Comparison of ENCODE assay signal across 8 mouse cellular contexts in the genomic region with DNA sequence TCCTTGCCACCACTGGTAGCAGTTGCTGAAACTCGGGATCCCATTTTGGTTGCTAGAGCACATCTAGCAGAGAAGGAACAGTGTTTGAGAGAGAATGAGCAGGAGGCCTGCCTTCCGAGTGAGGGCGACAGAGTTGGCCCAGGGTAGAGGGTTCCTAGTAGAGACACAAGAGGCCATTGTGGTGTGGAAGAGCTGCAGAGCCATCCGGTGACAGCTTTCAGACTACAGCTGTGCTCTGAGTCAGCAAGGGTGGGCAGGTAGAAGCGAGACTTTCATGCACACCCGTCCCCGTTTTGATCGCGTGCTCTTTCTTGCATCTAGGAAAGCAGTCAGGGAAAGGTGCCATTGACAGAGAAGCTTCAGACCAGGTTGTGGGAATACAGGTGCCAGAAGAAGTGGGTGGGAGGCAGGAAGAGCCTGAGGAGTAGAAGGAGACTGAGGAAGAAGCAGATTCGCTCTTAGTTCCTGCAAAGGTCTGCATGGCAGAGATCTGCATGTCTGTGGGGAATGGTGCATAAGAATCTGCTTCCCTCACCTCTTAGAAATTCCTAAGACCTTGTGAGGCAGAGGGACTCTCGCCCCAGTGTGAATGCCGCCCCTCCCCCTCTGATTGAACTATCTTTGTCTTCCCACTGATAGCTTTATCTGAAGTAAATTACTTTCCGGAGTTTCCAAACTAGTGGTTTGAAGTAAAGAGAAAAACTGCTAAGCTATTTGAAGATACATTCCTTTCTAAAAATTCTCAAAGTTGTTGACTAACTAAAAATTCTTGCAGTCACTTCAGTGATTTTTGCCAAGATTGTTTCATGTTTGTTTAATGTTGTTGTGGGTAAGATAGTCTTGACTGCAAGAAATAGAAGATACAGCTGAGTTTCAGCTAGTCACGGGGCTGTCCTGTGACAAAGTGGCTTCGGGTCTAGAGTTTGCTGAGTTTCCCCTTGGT. TPM values are rescaled to one million over a fixed set of nuclear protein-coding genes. Genes with fewer than 3 reads are reported as not detected.
DNase-seq lines count a peak whose midpoint lies in the region; ATAC-seq and TF ChIP-seq lines count a peak whose summit lies in the region.

No protein-coding gene starts in this region.

- no peak for TF ChIP-seq POLR2A in cerebellum, adult 2 months (IDR thresholded peaks at IDR 0.05; ENCODE audit: borderline replicate concordance, insufficient read depth, low read length)

- 35% methylated on average over 15 of the region's 15 CpGs for WGBS in cerebellum, adult 2 months
- WGBS in midbrain, embryonic 13.5 days = 30% methylated on average over 15 of the region's 15 CpGs
- WGBS in midbrain, embryonic 10.5 days = 31% methylated on average over 15 of the region's 15 CpGs
- 30% methylated on average over 15 of the region's 15 CpGs for WGBS in hindbrain, embryonic 13.5 days

- H3K36me3 ChIP-seq in midbrain, embryonic 13.5 days = peaks cover 14% of the 10 kb centered on the region
- H3K36me3 ChIP-seq in midbrain, embryonic 10.5 days = peaks cover 24% of the 10 kb centered on the region
- H3K36me3 ChIP-seq in hindbrain, embryonic 13.5 days = peaks cover 16% of the 10 kb centered on the region

- H3K27me3 ChIP-seq in cerebellum, adult 2 months (ENCODE audit: control insufficient read depth, insufficient read depth, low read length) = no peaks in the 10 kb centered on the region
- no peaks in the 10 kb centered on the region for H3K27me3 ChIP-seq in midbrain, embryonic 13.5 days
- H3K27me3 ChIP-seq in midbrain, embryonic 10.5 days (ENCODE audit: low read depth, poor library complexity, severe bottlenecking) = no peaks in the 10 kb centered on the region
- no peaks in the 10 kb centered on the region for H3K27me3 ChIP-seq in hindbrain, embryonic 13.5 days

- H3K9me3 ChIP-seq in midbrain, embryonic 13.5 days = no peaks in the 10 kb centered on the region
- H3K9me3 ChIP-seq in midbrain, embryonic 10.5 days (replicated peaks) = no peaks in the 10 kb centered on the region
- no peaks in the 10 kb centered on the region for H3K9me3 ChIP-seq in hindbrain, embryonic 13.5 days

- no peak for DNase-seq in cerebellum, adult 2 months
- no peak for DNase-seq in cerebellum, postnatal 14 days
- DNase-seq in midbrain, embryonic 10.5 days (ENCODE audit: low spot score) = no peak
- peak; percentile 72 for DNase-seq in naive thymus-derived CD4-positive, alpha-beta T cell, adult 2 months (ENCODE audit: low read depth)
- DNase-seq in urinary bladder, adult 18-20 months (ENCODE audit: low spot score in 2 of 2) = no peak
- no peak for DNase-seq in right cerebral cortex, postnatal 10 days (ENCODE audit: low spot score in 2 of 2)

- no peak overlapping the region for H3K9ac ChIP-seq in midbrain, embryonic 13.5 days (replicated peaks)
- H3K9ac ChIP-seq in hindbrain, embryonic 13.5 days = no peak overlapping the region

- peak overlapping the region; percentile 5; the same call in 1 of the 2 replicates for H3K27ac ChIP-seq in cerebellum, adult 2 months (ENCODE audit: insufficient read depth, low read length)
- no peak overlapping the region for H3K27ac ChIP-seq in midbrain, embryonic 13.5 days
- no peak overlapping the region for H3K27ac ChIP-seq in midbrain, embryonic 10.5 days (replicated peaks)
- H3K27ac ChIP-seq in hindbrain, embryonic 13.5 days = peak overlapping the region; percentile 55

- H3K4me3 ChIP-seq in cerebellum, adult 2 months (replicated peaks; ENCODE audit: insufficient read depth, low read depth, low read length) = no peak overlapping the region
- H3K4me3 ChIP-seq in midbrain, embryonic 13.5 days (replicated peaks) = no peak overlapping the region
- H3K4me3 ChIP-seq in midbrain, embryonic 10.5 days = no peak overlapping the region
- no peak overlapping the region for H3K4me3 ChIP-seq in hindbrain, embryonic 13.5 days

- H3K4me2 ChIP-seq in midbrain, embryonic 13.5 days (replicated peaks) = 0 out of 2 replicates have a peak overlapping the region, but pooled peaks have one; percentile 10
- no peak overlapping the region for H3K4me2 ChIP-seq in hindbrain, embryonic 13.5 days

- TF ChIP-seq CTCF in cerebellum, adult 2 months (IDR thresholded peaks at IDR 0.05; ENCODE audit: borderline replicate concordance, insufficient read depth, low read depth, low read length) = no peak

- H3K4me1 ChIP-seq in cerebellum, adult 2 months (ENCODE audit: control insufficient read depth, insufficient read depth, low read length) = peaks cover 39% of the 10 kb centered on the region
- peaks cover 78% of the 10 kb centered on the region for H3K4me1 ChIP-seq in midbrain, embryonic 13.5 days (replicated peaks)
- peaks cover 56% of the 10 kb centered on the region for H3K4me1 ChIP-seq in midbrain, embryonic 10.5 days
- H3K4me1 ChIP-seq in hindbrain, embryonic 13.5 days (replicated peaks) = peaks cover 81% of the 10 kb centered on the region

- 0 out of 2 replicates have a peak, but pooled peaks have one; percentile 32 for ATAC-seq in midbrain, embryonic 13.5 days
- ATAC-seq in hindbrain, embryonic 13.5 days (ENCODE audit: low FRiP score) = no peak

RNA-seq across cellular contexts. Expression of a gene that starts 23.0 kb away (rescaled TPM):
- 166 and 168 TPM in 2 replicates for polyA plus RNA-seq in cerebellum, adult 2 months (2012; rRNA removed)
- 49.0 and 58.2 TPM in 2 replicates for polyA plus RNA-seq in midbrain, embryonic 13.5 days (2015; fragmentation: Nextera tagmentation; extraction: Ambion mirVana)
- 25.1 and 37.8 TPM in 2 replicates for polyA plus RNA-seq in midbrain, embryonic 10.5 days (2016; fragmentation: Nextera tagmentation; extraction: Ambion mirVana)
- polyA plus RNA-seq in hindbrain, embryonic 13.5 days (2015; fragmentation: Nextera tagmentation; extraction: Ambion mirVana) = 47.3 and 52.6 TPM in 2 replicates

Comparison
In these comparisons a context has a peak if more than half of its experiments do, and no peak if none do; other contexts are left out.
1. H3K27ac ChIP-seq: peak in cerebellum, adult 2 months (single experiment) and hindbrain, embryonic 13.5 days (single experiment); none in midbrain, embryonic 13.5 days (single experiment) and midbrain, embryonic 10.5 days (single experiment).